Mouse (Mus musculus) hindbrain, embryonic 15.5 days (tissue): Measurements from ENCODE around the gene Cyp2w1. TPM values are rescaled to one million over a fixed set of nuclear protein-coding genes. Genes with fewer than 3 reads are reported as not detected.
A peak's percentile ranks its signal among the peaks of the same experiment; 100 is the strongest.

Source experiments
- ATAC-seq: fragments of 200-750 bp; cut with Nextera tagmentation; 2 replicates; pipeline ENCODE4 v1.8.0; 2017; ENCODE audit warnings: low read depth, moderate number of reproducible peaks, moderate TSS enrichment; ENCODE audit not compliant: low FRiP score
- H3K27ac ChIP-seq: fragments of 300-500 bp; sonication (generic); replicated peaks from 2 replicates; pipeline ENCODE4 v1.5.1; 2015; ENCODE audit warnings: mild to moderate bottlenecking, inconsistent platforms
- H3K27me3 ChIP-seq: fragments of 300-500 bp; sonication (generic); 2 replicates; pipeline ENCODE4 v1.6.1; 2015; ENCODE audit warnings: control low read depth, inconsistent platforms
- H3K36me3 ChIP-seq: fragments of 300-500 bp; sonication (generic); 2 replicates; pipeline ENCODE4 v1.6.1; 2015; ENCODE audit warnings: control low read depth, inconsistent platforms
- H3K4me1 ChIP-seq: fragments of 300-500 bp; sonication (generic); replicated peaks from 2 replicates; pipeline ENCODE4 v1.6.1; 2015; ENCODE audit warnings: control low read depth, inconsistent platforms
- H3K4me2 ChIP-seq: fragments of 300-500 bp; sonication (generic); 2 replicates; pipeline ENCODE4 v1.6.1; 2015; ENCODE audit warnings: moderate library complexity, mild to moderate bottlenecking, inconsistent platforms
- H3K4me3 ChIP-seq: fragments of 300-500 bp; sonication (generic); 2 replicates; pipeline ENCODE4 v1.5.1; 2015; ENCODE audit warnings: mild to moderate bottlenecking, inconsistent platforms
- H3K9ac ChIP-seq: fragments of 300-500 bp; sonication (generic); 2 replicates; pipeline ENCODE4 v1.6.1; 2015; ENCODE audit warnings: inconsistent platforms
- H3K9me3 ChIP-seq: fragments of 300-500 bp; sonication (generic); 2 replicates; pipeline ENCODE4 v1.6.1; 2016; ENCODE audit warnings: control low read depth, inconsistent platforms
- WGBS: fragments of 180-500 bp; shearing (Covaris S2); methylation state at CpG from one replicate; pipeline ENCODE4 v1.1.7; 2015; 5-methylcytosine and 5-hydroxymethylcytosine counted together
- polyA plus RNA-seq: library from polyadenylated mRNA; unstranded; fragments of >200 nt; fragmentation: Nextera tagmentation; extraction: Ambion mirVana; gene quantifications from 2 replicates; pipeline ENCODE4 v1.2.1, GENCODE M21; 2015

Cyp2w1 gene
- polyA plus RNA-seq, 1 experiment from 2014 or later: not detected

DNA sequence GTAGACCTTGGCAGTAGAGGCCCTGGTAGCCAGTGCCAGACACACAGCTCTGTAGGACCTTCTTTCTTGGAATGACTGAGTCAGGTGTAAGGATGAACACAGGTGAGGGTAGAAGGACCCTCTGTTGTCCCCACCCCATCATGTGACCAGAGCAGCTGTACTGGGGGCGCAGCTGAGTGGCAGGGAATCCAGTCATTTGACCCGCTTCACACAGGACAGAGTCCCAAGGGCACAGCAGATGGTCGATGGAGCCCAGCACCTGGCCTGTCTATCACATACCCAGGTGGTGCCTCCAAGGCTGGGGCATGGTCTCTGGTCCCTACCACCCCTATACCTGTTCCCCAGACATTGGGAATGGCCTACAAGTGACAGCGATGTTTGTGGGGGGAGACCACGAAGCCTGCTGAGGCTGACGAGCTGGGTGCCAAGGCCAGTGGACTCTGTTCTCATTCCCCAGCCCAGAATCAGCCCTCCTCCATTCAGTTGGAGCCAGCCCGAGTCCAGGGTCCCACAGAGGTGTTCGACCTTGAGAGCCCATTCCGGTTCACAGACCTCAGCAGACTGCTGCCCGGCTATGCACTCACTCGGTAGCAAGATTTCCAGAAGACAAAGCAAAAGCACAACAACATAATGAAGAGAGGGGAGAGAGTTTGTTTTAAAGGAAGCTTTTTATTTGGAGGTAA is 16.4 kb downstream of the Cyp2w1 start:
- Histone ChIP-seq H3K9me3 (no peaks in the 10 kb centered on the region), H3K27me3 (no peaks in the 10 kb centered on the region), H3K4me3 (no peak overlapping the region), H3K9ac (no peak overlapping the region), H3K27ac (no peak overlapping the region), H3K4me1 (peaks cover 43% of the 10 kb centered on the region), H3K4me2 (no peak overlapping the region), H3K36me3 (no peaks in the 10 kb centered on the region)
- ATAC-seq: no peak
- WGBS: 85% methylated on average over 11 of the region's 11 CpGs

DNA sequence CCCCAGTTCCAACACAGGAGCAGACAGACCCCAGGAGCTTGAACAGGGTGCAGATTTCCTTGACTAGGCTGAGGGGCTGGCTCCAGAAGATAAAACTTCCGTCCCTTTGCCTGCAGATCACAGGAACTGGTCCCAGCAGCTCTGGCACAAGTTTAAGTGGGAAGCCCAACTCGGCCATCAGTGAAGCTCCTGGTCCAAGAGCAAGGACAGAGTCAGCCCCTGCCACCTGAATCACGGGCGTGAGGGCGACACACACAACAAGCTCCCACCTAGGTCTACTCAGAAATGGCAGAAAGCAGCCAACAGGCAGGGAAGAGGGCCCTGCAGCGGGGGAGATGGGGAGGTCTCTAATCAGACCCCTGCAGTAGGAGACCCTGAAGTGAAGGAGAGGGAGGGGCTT is 17.9 kb downstream of the Cyp2w1 start:
- Histone ChIP-seq H3K9ac (no peak overlapping the region), H3K4me2 (peak overlapping the region; percentile 15; the same call in 1 of the 2 replicates), H3K27ac (no peak overlapping the region), H3K36me3 (no peaks in the 10 kb centered on the region), H3K4me1 (peaks cover 32% of the 10 kb centered on the region), H3K27me3 (no peaks in the 10 kb centered on the region), H3K4me3 (no peak overlapping the region), H3K9me3 (no peaks in the 10 kb centered on the region)
- WGBS: 93% methylated on average over 6 of the region's 6 CpGs
- no peak for ATAC-seq

DNA sequence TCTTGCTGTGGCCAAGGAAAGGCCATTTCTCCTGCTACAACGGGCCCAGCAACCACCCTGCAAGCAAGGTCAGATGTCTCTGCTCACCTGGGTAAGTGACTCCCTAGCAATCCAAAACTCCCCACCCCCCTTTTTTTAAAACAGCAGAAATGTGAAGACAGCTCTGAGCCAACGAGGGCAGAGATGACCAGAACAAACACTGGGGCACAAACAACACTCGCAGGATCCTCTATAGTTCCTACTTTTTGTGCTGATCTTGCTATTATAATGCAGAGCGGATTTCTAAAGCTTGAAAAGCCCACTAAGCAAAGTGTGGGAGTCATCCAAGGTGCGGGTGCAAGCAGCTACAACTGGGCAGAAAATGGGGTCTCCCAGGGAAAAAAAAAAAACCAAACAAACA is 18.7 kb downstream of the Cyp2w1 start:
- Histone ChIP-seq H3K27me3 (no peaks in the 10 kb centered on the region), H3K36me3 (no peaks in the 10 kb centered on the region), H3K27ac (peak overlapping the region; percentile 90; the same call in 1 of the 2 replicates), H3K9me3 (no peaks in the 10 kb centered on the region), H3K4me3 (peak overlapping the region; percentile 81), H3K9ac (peak overlapping the region; percentile 95), H3K4me1 (peaks cover 31% of the 10 kb centered on the region), H3K4me2 (peak overlapping the region; percentile 87)
- WGBS: 52% methylated on average over 5 of the region's 5 CpGs
- no peak for ATAC-seq

DNA sequence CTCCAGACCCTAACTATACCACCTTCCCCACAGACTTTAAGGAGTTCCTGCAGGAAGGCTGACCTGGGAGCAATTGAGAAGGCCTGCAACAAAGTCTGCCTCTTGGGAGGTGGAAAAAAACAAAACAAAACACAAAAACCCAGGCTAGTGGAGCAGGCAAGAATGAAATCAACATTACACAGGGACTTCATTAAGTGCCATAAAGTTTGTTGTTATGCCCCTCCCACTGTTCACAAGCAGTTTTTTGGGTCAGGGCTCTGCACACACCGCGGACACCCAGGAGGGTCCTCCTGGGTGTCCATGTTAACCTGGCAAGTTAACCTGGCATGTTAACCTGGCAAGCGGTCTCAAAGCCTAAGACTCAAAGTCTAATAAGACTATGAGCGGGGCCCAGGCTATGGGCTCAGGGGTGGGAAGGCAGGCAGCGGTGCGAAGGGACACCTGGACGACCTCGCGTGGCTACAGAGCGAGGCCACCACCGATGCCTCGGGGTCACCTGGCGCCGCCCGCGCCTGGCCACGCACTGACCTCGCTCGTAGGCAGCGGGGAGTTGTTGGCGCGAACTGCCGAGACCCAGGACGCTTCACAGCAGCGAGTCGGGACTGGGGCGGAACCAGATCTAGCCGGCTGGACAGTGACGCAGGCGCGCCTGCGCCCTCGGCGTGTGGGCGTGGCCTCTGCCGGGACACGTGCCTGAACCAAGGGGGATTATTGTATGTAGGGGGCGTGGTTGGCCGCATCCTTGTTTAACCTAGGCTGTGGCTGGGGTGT is 19.4 kb downstream of the Cyp2w1 start:
- 2% methylated on average over 39 of the region's 39 CpGs for WGBS
- H3K4me3 ChIP-seq: peak overlapping the region; percentile 81

DNA sequence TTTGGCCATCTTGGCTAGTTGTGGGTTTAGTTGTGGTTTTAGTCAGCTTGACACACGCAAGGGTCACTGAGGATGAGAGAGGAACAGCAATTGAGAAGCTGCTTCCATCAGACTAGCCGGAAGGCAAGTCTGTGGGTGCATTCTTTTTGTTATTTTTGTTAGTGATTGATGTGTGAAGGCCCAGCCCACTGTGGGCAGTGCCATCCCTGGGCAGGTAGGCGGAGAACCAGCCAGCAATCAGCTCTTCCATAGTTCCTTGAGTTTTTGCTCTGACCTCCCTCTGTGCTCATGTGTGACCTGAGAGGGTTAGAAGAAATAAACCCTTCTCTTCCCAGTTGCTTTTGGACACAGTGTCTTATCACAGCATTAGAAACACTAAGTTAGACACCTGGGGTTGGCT is 20.7 kb downstream of the Cyp2w1 start:
- Histone ChIP-seq H3K9me3 (no peaks in the 10 kb centered on the region), H3K9ac (no peak overlapping the region), H3K4me3 (no peak overlapping the region), H3K27ac (no peak overlapping the region), H3K4me2 (no peak overlapping the region), H3K4me1 (peaks cover 37% of the 10 kb centered on the region), H3K27me3 (no peaks in the 10 kb centered on the region), H3K36me3 (no peaks in the 10 kb centered on the region)
- WGBS: 89% methylated on average over 3 of the region's 3 CpGs
- no peak for ATAC-seq

More for the DNA sequence above, 19.4 kb downstream of the Cyp2w1 start:
- peak overlapping the region; percentile 90 for H3K27ac ChIP-seq
- peak overlapping the region; percentile 95 for H3K9ac ChIP-seq
- no peaks in the 10 kb centered on the region for H3K27me3 ChIP-seq
- peaks cover 31% of the 10 kb centered on the region for H3K4me1 ChIP-seq
- no peaks in the 10 kb centered on the region for H3K9me3 ChIP-seq
- H3K4me2 ChIP-seq: peak overlapping the region; percentile 87
- no peaks in the 10 kb centered on the region for H3K36me3 ChIP-seq
- peak; percentile 94 for ATAC-seq

DNA sequence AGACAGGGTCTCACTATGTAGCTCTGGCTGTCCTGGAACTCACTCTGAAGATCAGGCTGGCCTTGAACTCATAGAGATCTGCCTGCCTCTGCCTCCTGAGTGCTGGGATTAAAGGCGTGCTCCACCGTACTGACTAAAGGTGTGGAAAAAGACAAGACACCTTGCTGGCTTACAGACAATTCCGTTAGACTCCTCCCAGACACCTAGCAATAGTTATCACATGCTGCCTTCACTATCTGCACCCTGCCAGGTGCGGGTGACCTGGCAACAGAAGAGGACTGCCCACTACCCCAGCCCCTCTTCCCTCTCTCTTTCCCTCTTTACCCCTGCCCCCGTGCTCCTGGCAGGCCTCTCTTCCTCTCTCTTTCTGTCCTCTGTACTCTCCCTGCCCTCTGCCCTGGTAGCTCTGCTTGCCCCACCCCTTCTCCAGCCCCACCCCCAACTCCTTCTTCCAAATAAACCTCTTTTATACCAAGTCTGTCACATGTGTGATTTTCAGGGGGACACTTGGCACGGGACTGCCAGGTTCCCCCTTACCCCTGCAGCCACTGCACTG is 21.6 kb downstream of the Cyp2w1 start:
- 86% methylated on average over 6 of the region's 6 CpGs for WGBS
- H3K27ac ChIP-seq: no peak overlapping the region
- H3K36me3 ChIP-seq: no peaks in the 10 kb centered on the region
- peaks cover 38% of the 10 kb centered on the region for H3K4me1 ChIP-seq
- H3K9ac ChIP-seq: no peak overlapping the region
- H3K9me3 ChIP-seq: no peaks in the 10 kb centered on the region
- no peaks in the 10 kb centered on the region for H3K27me3 ChIP-seq
- no peak overlapping the region for H3K4me2 ChIP-seq
- no peak for ATAC-seq
- H3K4me3 ChIP-seq: no peak overlapping the region

DNA sequence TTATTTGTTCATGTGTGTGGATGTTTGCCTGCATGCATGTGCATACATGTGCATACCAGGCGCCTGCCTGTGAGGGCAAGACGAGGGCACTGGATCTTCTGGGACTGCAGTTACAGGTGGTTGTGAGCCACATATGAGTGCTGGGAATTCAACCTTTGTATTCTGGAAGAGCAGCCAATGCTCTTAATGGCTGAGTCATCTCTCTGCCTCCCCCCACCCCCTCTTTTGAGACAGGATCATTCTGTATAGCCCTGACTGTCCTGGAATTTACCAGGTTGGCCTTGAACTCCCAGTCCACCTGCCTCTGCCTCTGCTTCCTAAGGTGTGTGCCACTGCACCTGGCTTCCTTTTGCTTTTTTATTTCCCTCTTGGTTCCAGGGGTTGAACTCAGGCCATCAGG is 22.4 kb downstream of the Cyp2w1 start:
- H3K27ac ChIP-seq: no peak overlapping the region
- H3K36me3 ChIP-seq: no peaks in the 10 kb centered on the region
- H3K4me1 ChIP-seq: peaks cover 46% of the 10 kb centered on the region
- no peak for ATAC-seq
- no peak overlapping the region for H3K4me2 ChIP-seq
- H3K9ac ChIP-seq: no peak overlapping the region
- H3K4me3 ChIP-seq: no peak overlapping the region
- 87% methylated on average over 2 of the region's 2 CpGs for WGBS
- no peaks in the 10 kb centered on the region for H3K9me3 ChIP-seq
- H3K27me3 ChIP-seq: no peaks in the 10 kb centered on the region

DNA sequence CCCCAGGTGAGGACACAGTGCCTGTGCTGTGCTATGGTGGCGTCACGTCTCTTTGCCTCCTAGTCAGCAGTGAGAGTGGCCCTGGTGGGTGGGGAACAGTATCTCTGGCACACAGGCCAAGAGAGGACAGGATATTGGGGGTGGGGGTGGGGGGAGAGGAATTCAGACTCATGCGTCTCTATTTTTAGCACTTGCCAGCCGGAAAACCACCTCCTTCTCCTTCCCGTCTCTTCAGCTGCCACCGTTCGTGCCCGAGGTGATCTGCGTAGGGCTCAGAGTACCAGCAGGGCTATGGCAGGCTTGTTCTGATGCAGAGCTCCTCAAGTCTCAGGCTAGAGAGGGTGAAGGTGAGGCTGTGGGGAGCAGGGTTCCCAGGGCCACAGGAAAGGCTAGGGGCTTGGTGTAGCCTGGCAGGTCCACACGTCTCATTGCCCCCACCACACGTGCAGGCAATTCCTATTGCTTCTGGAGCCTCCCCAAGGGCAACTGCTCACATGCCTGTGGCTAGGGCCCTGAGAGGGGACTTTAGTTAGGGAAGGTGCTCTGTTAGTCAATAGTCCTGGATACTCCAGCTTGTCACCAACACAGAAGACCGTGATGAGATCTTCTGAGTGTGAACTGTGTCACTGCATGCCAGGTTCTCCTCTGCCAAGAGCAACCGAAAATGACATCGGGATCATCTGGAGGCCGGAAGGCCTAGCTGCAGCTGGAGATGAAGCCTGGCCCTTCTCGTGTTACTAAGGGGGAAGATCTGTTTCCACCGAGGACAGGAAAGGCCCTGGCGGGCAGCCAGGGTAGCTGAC is 25.3 kb downstream of the Cyp2w1 start, which contains the start of gene Gpr146:
Gene Gpr146, plus strand, starts transcription at position 230 of the 803 bp plus-strand sequence.
- WGBS: 78% methylated on average over 18 of the region's 18 CpGs
- Histone ChIP-seq H3K4me1 (peaks cover 46% of the 10 kb centered on the region), H3K9me3 (no peaks in the 10 kb centered on the region), H3K4me3 (no peak within 1 kb of the TSS), H3K27me3 (no peaks in the 10 kb centered on the region), H3K27ac (0 out of 2 replicates have a peak within 1 kb of the TSS, but pooled peaks have one; percentile 22), H3K4me2 (no peak within 1 kb of the TSS), H3K36me3 (no peaks in the 10 kb centered on the region), H3K9ac (no peak within 1 kb of the TSS)
- no peak for ATAC-seq

DNA sequence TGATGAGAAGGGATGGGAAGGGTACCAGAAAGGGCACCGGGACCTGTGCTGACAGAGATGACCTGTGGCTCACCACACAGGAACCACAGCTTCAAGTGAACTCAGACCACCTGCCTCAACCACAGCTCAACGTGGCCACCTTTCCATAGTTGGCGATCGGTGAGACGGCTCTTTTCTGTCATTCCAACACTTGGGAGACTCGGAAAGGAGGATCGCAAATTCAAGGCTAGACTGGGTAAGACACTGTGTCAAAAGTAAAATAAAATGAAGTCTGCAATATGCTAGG is 25.8 kb downstream of the Cyp2w1 start:
- Histone ChIP-seq H3K9ac (no peak overlapping the region), H3K9me3 (no peaks in the 10 kb centered on the region), H3K27me3 (no peaks in the 10 kb centered on the region), H3K4me1 (peaks cover 48% of the 10 kb centered on the region), H3K36me3 (no peaks in the 10 kb centered on the region), H3K4me2 (no peak overlapping the region), H3K27ac (no peak overlapping the region), H3K4me3 (no peak overlapping the region)
- WGBS: 95% methylated on average over 7 of the region's 7 CpGs
- ATAC-seq: no peak

DNA sequence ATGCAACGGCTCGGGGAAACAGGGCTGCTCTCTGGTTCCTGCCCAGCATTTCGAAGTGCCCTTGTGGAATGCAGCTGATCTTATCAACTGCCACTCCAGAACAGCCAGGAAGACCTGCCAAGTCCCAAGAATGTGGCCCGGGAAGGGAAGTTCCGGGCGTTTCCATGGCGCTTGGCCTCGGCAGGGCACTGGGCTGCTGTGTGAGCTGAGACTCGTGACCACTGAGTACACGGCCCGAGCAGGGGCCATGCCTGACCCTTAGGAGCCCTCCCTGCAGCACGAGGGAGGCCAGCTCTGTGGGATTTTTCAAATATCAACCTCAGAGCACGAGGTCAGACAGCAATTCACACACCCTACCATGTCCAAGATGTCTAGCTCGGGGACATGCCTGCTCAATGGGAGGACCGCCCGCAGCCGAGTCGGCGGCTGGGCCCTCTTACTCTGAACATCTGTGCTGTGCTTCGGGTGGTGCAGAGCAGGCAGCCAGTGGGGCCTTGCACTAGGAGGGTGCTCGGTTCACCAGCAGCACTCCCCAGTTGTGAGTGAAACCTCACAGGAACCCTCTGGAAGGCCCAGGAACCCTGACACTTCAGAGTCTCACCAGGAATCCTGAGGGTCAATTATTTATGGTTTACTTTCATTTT is 26.7 kb downstream of the Cyp2w1 start:
- no peak for ATAC-seq
- Histone ChIP-seq H3K36me3 (no peaks in the 10 kb centered on the region), H3K9me3 (no peaks in the 10 kb centered on the region), H3K4me2 (no peak overlapping the region), H3K4me1 (peaks cover 49% of the 10 kb centered on the region), H3K4me3 (no peak overlapping the region), H3K27me3 (no peaks in the 10 kb centered on the region), H3K27ac (peak overlapping the region; percentile 69), H3K9ac (no peak overlapping the region)
- WGBS: 47% methylated on average over 21 of the region's 21 CpGs

DNA sequence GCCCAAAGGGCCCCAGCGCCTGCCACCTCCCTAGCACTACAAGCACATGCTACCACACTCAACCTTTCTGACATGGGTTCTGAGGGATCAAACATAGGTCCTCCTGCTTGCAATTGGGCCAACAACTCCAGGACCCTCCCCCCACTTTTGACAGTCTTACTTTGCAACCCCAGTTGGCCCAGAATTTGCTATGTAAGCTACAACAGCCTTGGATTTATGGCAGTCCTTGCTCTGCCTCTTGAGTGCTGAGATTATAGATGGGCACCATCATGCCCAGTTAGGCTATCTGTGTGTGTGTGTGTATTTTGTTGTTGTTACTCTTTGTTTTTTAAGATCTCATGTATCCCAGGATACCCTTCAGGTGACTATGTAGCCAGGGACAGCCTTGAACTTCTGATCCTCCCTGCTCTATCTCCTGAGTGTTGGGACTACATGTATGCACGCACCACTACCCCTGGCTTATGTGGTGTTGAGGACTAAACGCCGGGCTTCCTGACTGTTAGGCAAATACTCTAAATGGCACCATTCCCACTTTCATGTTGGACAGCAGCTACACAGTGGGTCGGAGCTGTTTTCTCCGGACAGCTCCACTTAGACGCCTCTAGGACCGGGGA is 27.5 kb downstream of the Cyp2w1 start:
- peak overlapping the region; percentile 66 for H3K4me2 ChIP-seq
- H3K4me1 ChIP-seq: peaks cover 49% of the 10 kb centered on the region
- H3K36me3 ChIP-seq: no peaks in the 10 kb centered on the region
- H3K9ac ChIP-seq: peak overlapping the region; percentile 51
- no peaks in the 10 kb centered on the region for H3K9me3 ChIP-seq
- H3K27me3 ChIP-seq: no peaks in the 10 kb centered on the region
- 20% methylated on average over 8 of the region's 8 CpGs for WGBS
- peak overlapping the region; percentile 69 for H3K27ac ChIP-seq
- no peak; the same call in 1 of the 2 replicates for ATAC-seq
- H3K4me3 ChIP-seq: peak overlapping the region; percentile 50
